Mouse (Mus musculus) Patski (cell line): ENCODE results near the gene Trim11. TPM values are rescaled to one million over a fixed set of nuclear protein-coding genes. Genes with fewer than 3 reads are reported as not detected.

Source experiments
- ATAC-seq: fragments of 100-300 bp; one replicate; pipeline ENCODE4 v1.8.0; 2021
- CTCF ChIA-PET: fragments of 350-600 bp; sonication (Branson Sonifier 250); formaldehyde crosslinking; loops from one replicate; lab custom pipeline; 2022; ENCODE audit warnings: inconsistent platforms; lab: Charles Lee
- POLR2A ChIA-PET: fragments of 350-600 bp; sonication (Branson Sonifier 250); formaldehyde crosslinking; loops from one replicate; lab custom pipeline; 2022; ENCODE audit warnings: antibody characterized with exemption, inconsistent platforms; lab: Charles Lee
- DNase-seq: peaks from one replicate; pipeline ENCODE4 v3.0.0-alpha.2; 2011; ENCODE audit warnings: low read depth, low spot score
- H3K27me3 ChIP-seq: fragments of 371-371 bp; one replicate; pipeline ENCODE4 v1.5.1; 2021
- CTCF ChIP-seq: fragments of 100-300 bp; IDR thresholded peaks from one replicate; pipeline ENCODE4 v1.5.1; 2021
- in situ Hi-C: fragments of 300-500 bp; cut with MboI; formaldehyde crosslinking; loops from 3 replicates; pipeline ENCODE4 v1.11.1; 2018; ENCODE audit warnings: low pct_unique_long_range_greater_than_20kb, mixed read lengths
- polyA plus RNA-seq: library from polyadenylated mRNA; unstranded; gene quantifications from one replicate; pipeline ENCODE4 v1.2.3, GENCODE M21; 2021

Gene Trim11
- polyA plus RNA-seq, 1 experiment from 2014 or later, result 29.2 TPM

- in situ Hi-C loops, result no loop called here
These were observed 22.7 kb downstream of the Trim11 start for GRCm38 (mm10) chr11:59000635-59001034.

DNA sequence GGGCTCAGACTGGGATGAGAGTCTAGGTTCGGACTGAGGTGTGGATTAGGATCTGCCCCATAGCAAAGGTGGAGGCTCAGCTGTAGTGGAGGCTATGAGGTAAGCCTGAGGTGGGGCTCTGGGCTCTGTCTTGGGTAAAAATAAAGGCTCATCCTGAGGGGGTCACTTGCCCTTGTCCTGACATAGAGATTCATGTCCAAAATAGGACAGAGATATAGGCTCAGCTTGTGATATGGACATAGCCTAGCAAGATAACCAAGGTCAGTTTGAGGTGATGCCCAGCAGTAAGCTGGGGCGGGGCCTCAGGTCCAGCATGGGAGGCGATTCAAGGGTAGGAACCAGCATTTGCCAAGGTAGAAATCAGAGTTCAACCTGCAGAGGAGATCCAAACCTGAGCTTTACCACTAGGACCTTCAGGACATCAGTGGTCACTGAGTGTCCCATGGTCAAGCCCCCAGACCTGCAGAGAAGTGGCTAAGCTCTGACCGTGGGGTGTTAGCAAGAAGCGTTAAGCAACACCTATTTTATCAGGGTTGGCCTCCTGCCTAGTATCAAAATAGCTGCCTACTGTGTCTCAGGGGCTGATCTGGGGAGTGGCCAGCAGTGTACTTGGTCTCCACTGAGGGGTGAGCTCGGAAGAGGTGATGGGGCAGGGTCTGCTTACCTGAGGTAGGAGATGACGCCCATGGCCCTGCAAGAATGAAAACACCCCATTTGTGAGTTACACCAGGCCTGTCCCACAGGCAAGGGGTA, 24.6 kb downstream of the Trim11 start:
- in situ Hi-C loops, result no loop called here
- TF ChIP-seq CTCF, result no peak
- ATAC-seq (no peak), DNase-seq (no peak)
- ChIA-PET CTCF (no interaction called here), POLR2A (no interaction called here)
- peaks cover 24% of the 10 kb centered on the region for H3K27me3 ChIP-seq

More at GRCm38 (mm10) chr11:59000635-59001034, 22.7 kb downstream of the Trim11 start:
- ATAC-seq, result peak; percentile 8
- DNase-seq, result no peak
- ChIA-PET CTCF (no interaction called here), POLR2A (no interaction called here)
- TF ChIP-seq CTCF, result no peak
- peaks cover 16% of the 10 kb centered on the region for H3K27me3 ChIP-seq

- no peak for TF ChIP-seq CTCF
- peaks cover 52% of the 10 kb centered on the region for H3K27me3 ChIP-seq
- in situ Hi-C loops, result no loop called here
- ChIA-PET CTCF (no interaction called here), POLR2A (no interaction called here)
- no peak for DNase-seq
- ATAC-seq, result no peak
These were observed 37.2 kb downstream of the Trim11 start for GRCm38 (mm10) chr11:59015052-59015451.

GRCm38 (mm10) chr11:59026411-59026810, 48.5 kb downstream of the Trim11 start:
- POLR2A ChIA-PET, result no interaction called here
- in situ Hi-C loops, result no loop called here
- ATAC-seq (no peak), DNase-seq (no peak)
- TF ChIP-seq CTCF, result no peak
- CTCF ChIA-PET, result no interaction called here
- H3K27me3 ChIP-seq, result peaks cover 70% of the 10 kb centered on the region

DNA sequence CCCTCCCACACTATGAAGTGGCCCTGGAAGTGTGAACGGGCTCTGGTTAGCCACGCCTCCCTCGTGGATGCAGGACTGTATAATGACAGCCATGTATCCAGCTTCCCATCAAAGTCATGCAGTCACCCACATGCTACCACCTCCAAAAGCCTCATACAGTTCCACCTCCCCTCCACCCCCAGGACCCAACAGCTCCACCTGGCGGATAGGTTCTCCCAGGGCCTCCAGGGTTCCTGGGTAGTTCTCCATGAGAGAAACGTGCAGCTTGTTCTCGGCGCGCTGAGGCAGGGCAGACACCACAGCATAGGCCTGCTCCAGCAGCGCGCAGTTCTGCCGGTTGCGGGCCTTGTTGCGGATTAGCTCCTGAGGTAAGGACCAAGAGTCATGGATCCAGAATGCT, 51.1 kb downstream of the Trim11 start:
- ChIA-PET CTCF (no interaction called here), POLR2A (no interaction called here)
- DNase-seq, result no peak
- no peak for TF ChIP-seq CTCF
- in situ Hi-C loops, result no loop called here
- no peak for ATAC-seq
- peaks cover 73% of the 10 kb centered on the region for H3K27me3 ChIP-seq

Other genes starting within 250 kb of the Trim11 start
- not detected for gene Olfr317, start 238.9 kb upstream of the Trim11 start, polyA plus RNA-seq
- not detected for gene Olfr316, start 225.4 kb upstream of the Trim11 start, polyA plus RNA-seq
- not detected for gene Olfr315, start 204.9 kb upstream of the Trim11 start, polyA plus RNA-seq
- gene Olfr314, start 195.1 kb upstream of the Trim11 start, polyA plus RNA-seq, result not detected
- gene Fam183b, start 176.1 kb upstream of the Trim11 start, polyA plus RNA-seq, result not detected
- gene Olfr313, start 163.1 kb upstream of the Trim11 start, polyA plus RNA-seq, result not detected
- gene Olfr312, start 148.9 kb upstream of the Trim11 start, polyA plus RNA-seq, result not detected
- gene Olfr311, start 138.8 kb upstream of the Trim11 start, polyA plus RNA-seq, result not detected
- 6.8 TPM for gene Gm12258, start 130.9 kb upstream of the Trim11 start, polyA plus RNA-seq
- 6.4 TPM for gene 2810021J22Rik, start 110.9 kb upstream of the Trim11 start, polyA plus RNA-seq
- 3.1 TPM for gene Zfp39, start 73.9 kb upstream of the Trim11 start, polyA plus RNA-seq
- gene Btnl10, start 60.2 kb upstream of the Trim11 start, polyA plus RNA-seq, result not detected
- 252 TPM for gene Rnf187, start 39.2 kb upstream of the Trim11 start, polyA plus RNA-seq
- 7.1 TPM for gene Hist3h2ba, start 29.2 kb upstream of the Trim11 start, polyA plus RNA-seq
- 20.9 TPM for gene Hist3h2a, start 23.4 kb upstream of the Trim11 start, polyA plus RNA-seq
- 0.26 TPM for gene Trim17, start 23.4 kb upstream of the Trim11 start, polyA plus RNA-seq
- gene Obscn, start 158.3 kb downstream of the Trim11 start, polyA plus RNA-seq, result 0.06 TPM
- gene Iba57, start 185.6 kb downstream of the Trim11 start, polyA plus RNA-seq, result 6.8 TPM
- 0.13 TPM for gene Gjc2, start 205.1 kb downstream of the Trim11 start, polyA plus RNA-seq
- gene Guk1, start 214.1 kb downstream of the Trim11 start, polyA plus RNA-seq, result 78.7 TPM
- 48.6 TPM for gene Mrpl55, start 224.4 kb downstream of the Trim11 start, polyA plus RNA-seq
- gene 2310033P09Rik, start 230.2 kb downstream of the Trim11 start, polyA plus RNA-seq, result 24.6 TPM